Mouse (Mus musculus) layer of hippocampus, adult 11-12 months (tissue): ENCODE results near the gene Slain1.
A peak's percentile ranks its signal among the peaks of the same experiment; 100 is the strongest.

Experiments
- DNase-seq: peaks from one replicate; pipeline ENCODE4 v3.0.0; 2022; ENCODE audit warnings: low spot score

The Slain1 gene

GRCm38 (mm10) chr14:103649896-103650334, at the start of gene Slain1:
TSS of gene Slain1 (plus strand) at chr14:103650228.
- DNase-seq: peak; percentile 91

- no peak for DNase-seq
These were observed 42.0 kb upstream of the Slain1 start for GRCm38 (mm10) chr14:103608063-103608462.

GRCm38 (mm10) chr14:103613573-103614271, 36.3 kb upstream of the Slain1 start:
- no peak for DNase-seq

- DNase-seq: no peak
These were observed 35.8 kb upstream of the Slain1 start for GRCm38 (mm10) chr14:103614272-103614587.

GRCm38 (mm10) chr14:103619756-103620155, 30.3 kb upstream of the Slain1 start:
- no peak for DNase-seq

GRCm38 (mm10) chr14:103621207-103621606, 28.8 kb upstream of the Slain1 start:
- DNase-seq: no peak

GRCm38 (mm10) chr14:103626100-103626499, 23.9 kb upstream of the Slain1 start:
- no peak for DNase-seq

GRCm38 (mm10) chr14:103629639-103630364, 20.2 kb upstream of the Slain1 start:
- DNase-seq: no peak

- peak; percentile 34 for DNase-seq
These were observed 19.5 kb upstream of the Slain1 start for GRCm38 (mm10) chr14:103630545-103630944.

GRCm38 (mm10) chr14:103643933-103644332, 6.1 kb upstream of the Slain1 start:
- DNase-seq: no peak

- DNase-seq: no peak
These were observed 2.0 kb upstream of the Slain1 start for GRCm38 (mm10) chr14:103647981-103648380.

GRCm38 (mm10) chr14:103648623-103649255, 1.3 kb upstream of the Slain1 start:
- no peak for DNase-seq

GRCm38 (mm10) chr14:103649302-103649701, 726 bp upstream of the Slain1 start:
- no peak for DNase-seq

- DNase-seq: peak; percentile 66
These were observed 529 bp downstream of the Slain1 start for GRCm38 (mm10) chr14:103650413-103651101.

GRCm38 (mm10) chr14:103651106-103651505, 1.1 kb downstream of the Slain1 start:
- DNase-seq: no peak

- no peak for DNase-seq
These were observed 1.5 kb downstream of the Slain1 start for GRCm38 (mm10) chr14:103651562-103651961.

GRCm38 (mm10) chr14:103652524-103652923, 2.5 kb downstream of the Slain1 start:
- no peak for DNase-seq

GRCm38 (mm10) chr14:103653800-103654199, 3.8 kb downstream of the Slain1 start:
- DNase-seq: no peak

- no peak for DNase-seq
These were observed 5.4 kb downstream of the Slain1 start for GRCm38 (mm10) chr14:103655448-103655847.

- DNase-seq: no peak
These were observed 7.8 kb downstream of the Slain1 start for GRCm38 (mm10) chr14:103657876-103658275.

GRCm38 (mm10) chr14:103663026-103663425, 13.0 kb downstream of the Slain1 start:
- peak; percentile 84 for DNase-seq

GRCm38 (mm10) chr14:103664391-103664790, 14.4 kb downstream of the Slain1 start:
- no peak for DNase-seq
